Comparison of ENCODE assay signal across 9 mouse cellular contexts in genomic region chr12:87265444-87265843, GRCm38 (mm10). TPM values are rescaled to one million over a fixed set of nuclear protein-coding genes. Genes with fewer than 3 reads are reported as not detected.
A peak's percentile ranks its signal among the peaks of the same experiment; 100 is the strongest.
DNase-seq lines count a peak whose midpoint lies in the region; ATAC-seq and TF ChIP-seq lines count a peak whose summit lies in the region.
"Had no signal": no experiment of that assay in that cellular context is flagged by ENCODE, and none has a peak within 500 bp of the region (broad histone marks: within the 10 kb centered on the region; RNA-seq: fewer than 3 reads in every experiment).

No protein-coding gene starts in this region.

- TF ChIP-seq CTCF in cerebellum, adult 2 months (IDR thresholded peaks at IDR 0.05; ENCODE audit: borderline replicate concordance, insufficient read depth, low read depth, low read length), result no peak

- TF ChIP-seq POLR2A in cerebellum, adult 2 months (IDR thresholded peaks at IDR 0.05; ENCODE audit: borderline replicate concordance, insufficient read depth, low read length), result no peak
- TF ChIP-seq POLR2A in limb, embryonic 14.5 days (IDR thresholded peaks at IDR 0.05; ENCODE audit: borderline replicate concordance, extremely low read depth, insufficient read depth, insufficient read length), result no peak

- peak overlapping the region; percentile 63; the same call in 1 of the 2 replicates for H3K27ac ChIP-seq in cerebellum, adult 2 months (ENCODE audit: insufficient read depth, low read length)
- peak overlapping the region; percentile 71; the same call in 1 of the 2 replicates for H3K27ac ChIP-seq in neural tube, embryonic 11.5 days (ENCODE audit: low read depth, low read length)
- 0 out of 2 replicates have a peak overlapping the region, but pooled peaks have one; percentile 0 for H3K27ac ChIP-seq in limb, embryonic 14.5 days (replicated peaks; ENCODE audit: low read depth, low read length)
- H3K27ac ChIP-seq in stomach, embryonic 15.5 days, result peak overlapping the region; percentile 72; the same call in 1 of the 2 replicates

- intact Hi-C loops in left cerebral cortex, postnatal 14 days (cut with DNase I), result no loop called here

- WGBS in cerebellum, adult 2 months, result 17% methylated on average over 11 of the region's 11 CpGs
- WGBS in neural tube, embryonic 11.5 days, result 30% methylated on average over 11 of the region's 11 CpGs
- WGBS in limb, embryonic 14.5 days, result 21% methylated on average over 11 of the region's 11 CpGs
- 17% methylated on average over 11 of the region's 11 CpGs for WGBS in stomach, embryonic 15.5 days

- peak overlapping the region; percentile 69 for H3K9ac ChIP-seq in neural tube, embryonic 11.5 days (ENCODE audit: low read length)
- peak overlapping the region; percentile 86 for H3K9ac ChIP-seq in limb, embryonic 14.5 days (ENCODE audit: low read depth, low read length, severe bottlenecking)
- peak overlapping the region; percentile 66 for H3K9ac ChIP-seq in stomach, embryonic 15.5 days

- no peak for ATAC-seq in neural tube, embryonic 11.5 days (ENCODE audit: insufficient read depth, low FRiP score, low TSS enrichment)
- no peak for ATAC-seq in limb, embryonic 14.5 days (ENCODE audit: low FRiP score, low read depth)
- ATAC-seq in stomach, embryonic 15.5 days (ENCODE audit: insufficient read depth, low FRiP score, low read depth), result no peak

- peaks cover 5% of the 10 kb centered on the region; the same call in 1 of the 2 replicates for H3K4me1 ChIP-seq in cerebellum, adult 2 months (ENCODE audit: control insufficient read depth, insufficient read depth, low read length)
- H3K4me1 ChIP-seq in neural tube, embryonic 11.5 days (ENCODE audit: control insufficient read depth, insufficient read depth, low read length), result peaks cover 9% of the 10 kb centered on the region
- H3K4me1 ChIP-seq in limb, embryonic 14.5 days (ENCODE audit: control insufficient read depth, insufficient read depth, low read length), result peaks cover 7% of the 10 kb centered on the region
- H3K4me1 ChIP-seq in stomach, embryonic 15.5 days, result peaks cover 6% of the 10 kb centered on the region

- H3K4me2 ChIP-seq in neural tube, embryonic 11.5 days (ENCODE audit: low read depth), result peak overlapping the region; percentile 71
- H3K4me2 ChIP-seq in limb, embryonic 14.5 days (replicated peaks; ENCODE audit: low read depth, low read length, severe bottlenecking), result peak overlapping the region; percentile 56
- peak overlapping the region; percentile 69 for H3K4me2 ChIP-seq in stomach, embryonic 15.5 days

- no peaks in the 10 kb centered on the region for H3K9me3 ChIP-seq in neural tube, embryonic 11.5 days (ENCODE audit: control insufficient read depth, low read length)
- H3K9me3 ChIP-seq in limb, embryonic 14.5 days (ENCODE audit: control insufficient read depth, low read length), result no peaks in the 10 kb centered on the region
- no peaks in the 10 kb centered on the region for H3K9me3 ChIP-seq in stomach, embryonic 15.5 days

- no peak for DNase-seq in cerebellum, adult 2 months
- DNase-seq in cerebellum, postnatal 14 days, result no peak
- no peak for DNase-seq in neural tube, embryonic 11.5 days (ENCODE audit: low spot score)
- DNase-seq in neural tube, embryonic 10.5 days (ENCODE audit: extremely low spot score, low spot score), result no peak
- no peak for DNase-seq in limb, embryonic 14.5 days (ENCODE audit: low spot score)
- no peak for DNase-seq in left cerebral cortex, postnatal 14 days (ENCODE audit: low spot score in 2 of 2)
- DNase-seq in thymus, adult 18-20 months, result no peak

- H3K27me3 ChIP-seq in cerebellum, adult 2 months (ENCODE audit: control insufficient read depth, insufficient read depth, low read length), result no peaks in the 10 kb centered on the region
- H3K27me3 ChIP-seq in neural tube, embryonic 11.5 days (ENCODE audit: control insufficient read depth, insufficient read depth, low read length), result no peaks in the 10 kb centered on the region
- no peaks in the 10 kb centered on the region for H3K27me3 ChIP-seq in limb, embryonic 14.5 days (ENCODE audit: control insufficient read depth, insufficient read depth, low read length)
- no peaks in the 10 kb centered on the region for H3K27me3 ChIP-seq in stomach, embryonic 15.5 days (replicated peaks)

- H3K4me3 ChIP-seq in cerebellum, adult 2 months (replicated peaks; ENCODE audit: insufficient read depth, low read depth, low read length), result peak overlapping the region; percentile 78
- peak overlapping the region; percentile 58 for H3K4me3 ChIP-seq in neural tube, embryonic 11.5 days (ENCODE audit: low read depth, low read length)
- peak overlapping the region; percentile 90 for H3K4me3 ChIP-seq in limb, embryonic 14.5 days (replicated peaks; ENCODE audit: low read length)
- peak overlapping the region; percentile 89 for H3K4me3 ChIP-seq in stomach, embryonic 15.5 days (replicated peaks)

- peaks cover 12% of the 10 kb centered on the region for H3K36me3 ChIP-seq in neural tube, embryonic 11.5 days (ENCODE audit: control insufficient read depth, insufficient read depth, low read length)
- H3K36me3 ChIP-seq in limb, embryonic 14.5 days (ENCODE audit: control insufficient read depth, insufficient read depth, low read length), result peaks cover 51% of the 10 kb centered on the region
- H3K36me3 ChIP-seq in stomach, embryonic 15.5 days, result peaks cover 31% of the 10 kb centered on the region

RNA-seq across cellular contexts. Expression of gene Vipas39, which starts 0.6 kb away (rescaled TPM):
- polyA plus RNA-seq in cerebellum, adult 2 months (2012; rRNA removed), result 58.2 and 60.3 TPM in 2 replicates
- polyA plus RNA-seq in neural tube, embryonic 11.5 days (2014; fragmentation: Nextera tagmentation; extraction: Ambion mirVana), result 62.5 and 62.9 TPM in 2 replicates
- polyA plus RNA-seq in limb, embryonic 14.5 days (2012; rRNA removed), result 44.3 and 45.0 TPM in 2 replicates
- 42.1 and 52.5 TPM in 2 replicates for polyA plus RNA-seq in limb, embryonic 14.5 days (2014; fragmentation: Nextera tagmentation; extraction: Ambion mirVana)
- 35.6 TPM in 2 replicates for polyA plus RNA-seq in stomach, embryonic 15.5 days (2015; fragmentation: Nextera tagmentation; extraction: Ambion mirVana)
- 10 to 100 TPM; 55.8 to 58.7 TPM for total RNA-seq in left cerebral cortex, postnatal 14 days (2021)

RNA-seq across cellular contexts. Expression of gene Ahsa1, which starts 0.8 kb away (rescaled TPM):
- polyA plus RNA-seq in cerebellum, adult 2 months (2012; rRNA removed), result 238 and 246 TPM in 2 replicates
- polyA plus RNA-seq in neural tube, embryonic 11.5 days (2014; fragmentation: Nextera tagmentation; extraction: Ambion mirVana), result 224 and 233 TPM in 2 replicates
- polyA plus RNA-seq in limb, embryonic 14.5 days (2012; rRNA removed), result 120 and 187 TPM in 2 replicates
- polyA plus RNA-seq in limb, embryonic 14.5 days (2014; fragmentation: Nextera tagmentation; extraction: Ambion mirVana), result 168 and 182 TPM in 2 replicates
- polyA plus RNA-seq in stomach, embryonic 15.5 days (2015; fragmentation: Nextera tagmentation; extraction: Ambion mirVana), result 206 and 228 TPM in 2 replicates
- total RNA-seq in left cerebral cortex, postnatal 14 days (2021), result 100 to 1,000 TPM; 158 to 159 TPM

RNA-seq across cellular contexts. Expression of gene Noxred1, which starts 26.9 kb away (rescaled TPM):
- 1.5 and 2.0 TPM in 2 replicates for polyA plus RNA-seq in cerebellum, adult 2 months (2012; rRNA removed)
- 0.78 and 1.6 TPM in 2 replicates for polyA plus RNA-seq in neural tube, embryonic 11.5 days (2014; fragmentation: Nextera tagmentation; extraction: Ambion mirVana)
- polyA plus RNA-seq in limb, embryonic 14.5 days (2012; rRNA removed), result 0.80 and 1.5 TPM in 2 replicates
- 0.40 and 0.99 TPM in 2 replicates for polyA plus RNA-seq in limb, embryonic 14.5 days (2014; fragmentation: Nextera tagmentation; extraction: Ambion mirVana)
- polyA plus RNA-seq in stomach, embryonic 15.5 days (2015; fragmentation: Nextera tagmentation; extraction: Ambion mirVana), result 0.37 and 0.59 TPM in 2 replicates
- total RNA-seq in left cerebral cortex, postnatal 14 days (2021), result 1 to 10 TPM in 1 of 2 experiments, under 1 TPM in 1; 0.85 to 2.1 TPM
- total RNA-seq: common myeloid progenitor, adult 5-6 weeks had no signal

RNA-seq across cellular contexts. Expression of gene Ism2, which starts 34.1 kb away (rescaled TPM):
- polyA plus RNA-seq in cerebellum, adult 2 months (2012; rRNA removed), result 0.21 and 0.26 TPM in 2 replicates
- 0.34 and 0.94 TPM in 2 replicates for polyA plus RNA-seq in neural tube, embryonic 11.5 days (2014; fragmentation: Nextera tagmentation; extraction: Ambion mirVana)
- polyA plus RNA-seq in limb, embryonic 14.5 days (2012; rRNA removed), result 0.99 and 1.2 TPM in 2 replicates
- polyA plus RNA-seq in limb, embryonic 14.5 days (2014; fragmentation: Nextera tagmentation; extraction: Ambion mirVana), result 1.4 TPM in 2 replicates
- 0.44 and 0.54 TPM in 2 replicates for polyA plus RNA-seq in stomach, embryonic 15.5 days (2015; fragmentation: Nextera tagmentation; extraction: Ambion mirVana)
- under 1 TPM; 0.47 to 0.48 TPM for total RNA-seq in left cerebral cortex, postnatal 14 days (2021)
- total RNA-seq: common myeloid progenitor, adult 5-6 weeks had no signal

Comparison
In these comparisons a context has a peak if more than half of its experiments do, and no peak if none do; other contexts are left out.
1. H3K27ac ChIP-seq: peak in every context shown above with its lines; median percentile 72 in stomach, embryonic 15.5 days; 71 in neural tube, embryonic 11.5 days; 63 in cerebellum, adult 2 months; 0 in limb, embryonic 14.5 days.